Mouse (Mus musculus) Muller cell, postnatal 12 days (primary cell): Measurements from ENCODE around the gene Klhl6.
"Not testable (repeated sequence)": the region's sequence is repeated elsewhere in the genome, so short reads cannot be mapped to it uniquely, and the experiment has no call there.

Source experiments
- DNase-seq: peaks from one replicate; pipeline ENCODE4 v3.0.0-alpha.2; 2015; ENCODE audit errors: inconsistent ontology term

Gene Klhl6

DNA sequence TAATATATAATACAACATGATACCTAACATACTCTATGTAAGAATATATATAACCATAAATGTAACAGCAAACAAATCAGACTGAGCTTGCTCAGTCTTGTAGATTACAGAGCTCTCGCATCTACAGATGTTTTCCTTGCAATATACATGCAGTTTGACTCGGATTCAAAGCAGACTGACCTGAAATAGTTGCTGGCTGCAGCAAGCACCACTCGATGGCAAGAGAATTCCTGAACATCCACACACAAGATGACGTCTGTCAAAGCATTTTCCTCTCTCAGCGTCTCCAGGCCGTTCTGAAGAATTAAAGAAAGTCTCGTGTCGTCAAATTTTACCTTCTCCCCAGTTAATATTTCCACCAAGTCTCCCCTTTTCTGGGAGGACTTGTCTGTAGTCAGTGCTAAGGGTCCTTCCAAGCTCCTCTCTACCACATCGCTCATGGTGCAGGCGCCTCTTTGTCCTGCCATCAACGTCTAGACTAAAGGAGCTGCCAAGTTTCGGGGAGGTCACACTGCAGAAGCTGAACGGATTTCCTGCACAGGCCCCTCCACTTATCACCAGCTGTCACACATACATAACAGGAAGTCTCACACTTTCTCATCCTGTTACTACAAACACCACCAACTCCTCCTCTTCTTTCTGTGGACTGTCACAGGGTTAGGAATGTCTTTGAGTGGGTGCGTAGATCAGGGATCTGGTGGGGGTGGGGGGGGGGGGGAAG is at the start of gene Klhl6:
Gene Klhl6, minus strand, starts transcription at position 501 of the 721 bp plus-strand sequence.
- no peak for DNase-seq

GRCm38 (mm10) chr16:20027241-20027640 is 44.4 kb upstream of the Klhl6 start:
- DNase-seq, result not testable (repeated sequence)

DNA sequence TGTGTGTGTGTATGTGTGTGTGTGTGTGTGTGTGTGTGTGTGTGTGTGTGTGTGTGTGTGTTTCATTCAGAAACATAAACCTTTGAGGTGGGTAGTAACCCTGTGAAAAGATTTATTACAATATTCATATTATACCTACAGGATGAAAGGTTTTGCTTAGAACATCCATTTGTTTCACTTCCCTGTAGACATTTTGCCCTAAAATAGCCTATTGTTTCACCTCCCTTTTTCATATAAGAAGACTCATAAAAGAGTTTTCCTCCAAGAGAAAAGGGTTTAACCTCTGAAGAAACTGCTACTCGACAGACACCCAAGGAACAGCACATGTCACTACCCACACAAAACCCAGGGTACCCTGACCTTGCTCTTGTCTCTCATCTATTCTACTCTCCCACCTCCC is 40.0 kb upstream of the Klhl6 start:
- no peak for DNase-seq

DNA sequence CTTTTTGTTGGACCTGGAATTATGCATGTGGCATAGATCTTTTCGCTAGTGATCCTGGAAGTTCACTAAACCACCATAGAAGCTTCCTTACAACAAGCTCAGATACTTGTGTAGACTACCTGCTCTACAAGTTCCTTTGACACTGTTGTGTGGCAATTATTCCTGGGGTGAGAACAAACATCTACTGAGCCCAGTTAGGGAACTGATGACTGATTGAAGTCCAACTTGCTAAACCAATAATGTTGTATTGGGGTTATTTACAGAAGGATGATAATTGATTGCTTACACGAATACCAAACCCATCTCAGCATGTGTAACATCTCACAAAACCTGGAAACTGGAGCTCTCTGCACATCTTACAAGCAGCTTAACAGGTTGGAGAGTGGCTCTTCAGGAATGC is 39.0 kb upstream of the Klhl6 start:
- DNase-seq, result no peak

DNA sequence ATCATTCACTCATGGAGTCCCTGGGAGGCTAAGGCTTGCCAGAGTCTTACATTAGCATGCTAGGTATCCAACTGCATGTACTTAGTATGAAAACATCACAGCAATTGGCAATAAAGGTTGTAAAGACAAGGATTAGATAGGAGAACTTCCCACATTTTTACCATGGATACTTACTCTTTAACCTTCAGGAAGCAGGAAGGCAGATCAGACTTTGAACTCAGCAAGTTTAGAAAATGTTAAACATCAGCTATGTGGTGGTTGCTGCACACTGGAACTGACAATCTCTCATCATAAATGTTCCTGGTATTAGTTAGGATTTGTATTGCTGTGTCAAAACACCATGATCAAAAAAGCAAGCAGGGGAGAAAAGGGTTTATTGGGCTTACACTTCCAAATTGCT is 29.8 kb upstream of the Klhl6 start:
- no peak for DNase-seq

GRCm38 (mm10) chr16:20006066-20006465 is 23.2 kb upstream of the Klhl6 start:
- no peak for DNase-seq

DNA sequence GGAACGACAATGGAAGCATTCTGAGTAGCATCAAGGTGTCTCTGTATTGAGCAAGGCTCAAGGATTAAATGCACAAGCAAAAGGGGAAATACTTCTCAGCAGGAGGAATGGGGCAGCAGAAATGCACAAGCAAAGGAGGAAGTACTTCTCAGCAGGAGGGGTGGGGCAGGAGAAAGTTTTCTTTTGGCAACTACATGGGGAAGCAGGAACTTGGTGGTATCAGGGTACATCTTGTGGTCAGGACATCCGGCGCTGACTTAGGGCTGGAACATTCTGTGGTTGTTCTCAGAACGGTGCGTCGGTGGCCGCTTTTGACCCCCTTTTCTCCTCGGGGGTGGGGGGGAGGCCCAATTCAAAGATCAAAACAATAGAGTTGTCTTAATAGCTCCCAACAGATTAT is 17.4 kb upstream of the Klhl6 start:
- DNase-seq, result not testable (repeated sequence)

GRCm38 (mm10) chr16:19997616-19998015 is 14.8 kb upstream of the Klhl6 start:
- DNase-seq, result no peak

GRCm38 (mm10) chr16:19996913-19997312 is 14.1 kb upstream of the Klhl6 start:
- DNase-seq, result not testable (repeated sequence)

GRCm38 (mm10) chr16:19995818-19996217 is 13.0 kb upstream of the Klhl6 start:
- DNase-seq, result no peak

DNA sequence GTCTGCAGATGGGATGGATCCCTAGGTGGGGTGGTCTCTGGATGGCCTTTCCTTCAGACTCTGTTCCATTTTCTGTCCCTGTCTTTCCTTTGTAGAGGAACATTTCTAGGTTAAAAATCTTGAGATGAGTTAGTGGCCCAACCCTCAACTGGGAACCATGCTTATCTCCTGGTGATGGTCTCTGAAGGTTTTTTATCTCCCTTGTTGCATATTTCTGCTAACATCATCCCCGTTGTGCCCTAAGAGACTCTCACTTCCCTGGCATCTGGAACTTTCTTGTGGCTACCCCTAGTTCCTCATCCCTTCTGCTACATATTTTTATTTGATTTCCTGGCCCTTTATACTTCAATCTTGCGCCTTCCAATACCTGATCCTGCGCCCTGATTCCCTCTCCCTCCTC is 10.4 kb upstream of the Klhl6 start:
- DNase-seq, result no peak

DNA sequence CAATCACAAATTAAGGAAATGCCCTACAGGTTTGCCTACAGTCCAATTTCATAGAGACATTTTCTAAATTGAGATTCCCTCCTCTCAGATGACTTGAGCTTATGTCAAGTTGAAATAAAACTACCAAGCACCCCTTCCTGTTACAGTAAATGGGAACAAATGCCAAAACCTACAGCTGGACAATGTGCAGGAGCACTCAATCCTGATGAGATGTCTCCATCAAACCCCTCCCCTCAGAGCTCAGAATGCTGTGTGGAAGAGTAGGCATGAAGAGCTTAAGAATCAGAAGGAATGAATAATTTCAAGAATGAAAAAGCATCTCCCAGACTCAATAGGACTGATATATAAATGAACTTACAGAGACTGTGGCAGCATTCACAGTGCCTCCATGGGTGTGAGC is 7.7 kb upstream of the Klhl6 start:
- DNase-seq, result no peak

GRCm38 (mm10) chr16:19987589-19987988 is 4.8 kb upstream of the Klhl6 start:
- DNase-seq, result no peak

- no peak for DNase-seq
Observed at GRCm38 (mm10) chr16:19984884-19985643, 2.2 kb upstream of the Klhl6 start.

DNA sequence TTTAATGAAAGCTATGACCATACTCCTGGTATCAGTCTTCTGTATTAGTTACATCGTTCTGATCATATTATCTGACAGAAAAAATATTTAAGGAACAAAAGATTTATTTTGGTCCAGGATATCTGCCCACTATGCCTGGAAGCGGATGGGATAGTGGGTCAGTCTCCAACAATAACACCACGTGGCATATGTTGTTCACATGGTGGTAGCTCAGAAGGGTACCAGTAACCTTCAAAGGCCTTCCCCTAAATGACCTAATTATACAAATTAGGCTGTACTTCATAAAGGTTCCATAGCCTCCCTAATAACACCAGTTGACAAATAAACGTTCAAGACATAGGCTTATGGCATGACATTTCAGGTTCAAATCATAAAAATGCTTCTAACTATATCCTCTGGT is 722 bp upstream of the Klhl6 start:
- no peak for DNase-seq

GRCm38 (mm10) chr16:19981684-19982083 is 1.2 kb downstream of the Klhl6 start:
- no peak for DNase-seq

DNA sequence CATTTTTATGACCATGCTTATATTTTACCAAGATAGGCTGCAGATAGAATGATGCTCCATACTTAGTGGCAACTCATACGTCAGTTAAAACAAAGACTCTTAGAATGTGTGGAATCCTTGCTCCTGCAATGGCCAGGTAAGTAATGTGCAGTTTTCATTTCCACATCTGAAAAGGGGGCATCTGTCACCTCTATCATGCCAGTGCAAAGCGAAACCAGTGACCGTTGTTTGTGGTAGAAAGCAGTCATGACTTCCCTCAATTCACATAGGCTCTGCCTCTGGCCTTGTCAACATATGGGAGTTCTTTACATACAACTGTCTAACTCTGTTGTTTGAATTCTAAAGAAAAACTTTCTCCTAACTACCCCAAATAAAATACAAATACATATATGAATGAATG is 1.8 kb downstream of the Klhl6 start:
- no peak for DNase-seq

- peak; percentile 79 for DNase-seq
Observed at GRCm38 (mm10) chr16:19979755-19980154, 3.1 kb downstream of the Klhl6 start.

GRCm38 (mm10) chr16:19977282-19977681 is 5.6 kb downstream of the Klhl6 start:
- DNase-seq, result no peak

DNA sequence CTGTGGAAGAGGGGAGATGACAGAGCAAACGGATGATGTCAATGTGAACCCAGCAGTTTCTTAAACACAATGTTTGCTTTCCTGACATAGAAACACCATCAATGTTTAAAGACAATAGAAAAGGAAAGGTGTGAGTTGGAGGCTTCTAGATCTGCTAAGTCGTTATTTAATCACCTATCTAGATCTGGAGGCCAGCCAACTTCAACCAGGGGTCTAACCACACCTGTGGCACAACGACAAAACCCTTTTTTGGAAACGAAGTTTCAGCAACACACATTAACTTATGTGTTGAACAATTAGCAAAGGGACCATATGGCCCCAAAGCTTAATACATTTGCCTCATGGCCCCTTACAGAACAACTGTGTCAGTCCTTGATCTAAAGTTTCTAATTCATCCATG is 6.0 kb downstream of the Klhl6 start:
- DNase-seq, result no peak

- no peak for DNase-seq
Observed at GRCm38 (mm10) chr16:19975432-19975831, 7.4 kb downstream of the Klhl6 start.

DNA sequence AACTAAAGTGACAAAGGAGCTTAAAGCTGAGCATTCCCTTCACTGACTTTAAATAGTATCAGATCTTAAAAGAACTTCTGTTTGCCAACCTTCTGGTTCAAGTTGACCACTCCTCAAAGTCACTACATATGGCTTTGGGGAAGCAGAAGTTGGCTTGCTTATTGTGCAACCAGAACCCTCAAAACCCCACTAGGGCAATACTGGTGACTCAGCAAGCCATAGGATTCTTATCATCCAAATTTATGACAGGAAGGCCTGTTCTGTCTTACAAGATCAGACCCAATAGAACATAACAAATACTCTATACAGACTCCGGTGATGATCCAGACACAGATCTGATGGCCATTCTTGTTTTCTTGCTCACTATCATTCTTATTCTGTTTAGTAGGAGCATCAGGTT is 9.4 kb downstream of the Klhl6 start:
- DNase-seq, result no peak

DNA sequence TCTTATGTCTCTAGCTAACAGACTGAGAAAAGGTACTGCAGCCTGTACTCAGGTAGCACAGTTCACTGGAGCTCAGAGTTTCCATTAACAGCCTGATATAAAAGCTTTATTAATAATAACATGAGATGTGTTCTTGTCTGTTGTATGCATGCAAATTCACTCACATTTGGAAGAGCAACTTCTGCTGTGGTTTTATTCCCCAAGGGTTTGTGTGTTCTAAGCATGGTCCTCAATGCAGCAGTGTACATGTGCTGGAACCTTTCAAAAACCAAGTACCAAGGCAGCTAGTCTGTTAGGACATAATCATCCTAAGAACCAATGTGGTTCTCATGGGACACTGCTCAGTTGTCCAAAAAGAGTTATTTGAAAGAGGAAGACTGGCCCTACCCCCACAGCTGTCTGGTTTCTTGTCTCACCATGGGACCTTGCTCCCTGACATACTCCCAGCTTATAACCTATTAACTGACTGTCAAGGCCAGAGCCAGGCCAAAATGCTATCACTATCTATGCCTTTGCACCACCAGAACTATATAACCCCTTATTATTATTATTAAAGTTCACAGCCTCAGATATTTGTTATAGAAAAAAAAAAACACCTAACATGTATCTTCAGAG is 10.0 kb downstream of the Klhl6 start:
- no peak for DNase-seq
